Mouse (Mus musculus) C2C12 (cell line): ENCODE measurements at regions not wholly inside any gene's neighbourhood (a gene's known extent, or its start where the extent isn't known, plus 50 kb on each side); places are given as distances from the start of the nearest gene placed in this dataset.

Experiments used
- CEBPB ChIP-seq: IDR thresholded peaks from one replicate; pipeline ENCODE4 v1.6.1; 2011; ENCODE audit warnings: low read depth, mild to moderate bottlenecking, control low read depth, moderate library complexity
- CTCF ChIP-seq: IDR thresholded peaks from one replicate; pipeline ENCODE4 v1.5.1; 2011; ENCODE audit not compliant: control insufficient read depth, insufficient read depth, insufficient read length
- FOSL1 ChIP-seq: IDR thresholded peaks from one replicate; pipeline ENCODE4 v1.8.0; 2011; ENCODE audit warnings: mild to moderate bottlenecking, low read length; ENCODE audit not compliant: poor library complexity, insufficient read depth, severe bottlenecking
- MAX ChIP-seq: IDR thresholded peaks from one replicate; pipeline ENCODE4 v1.6.1; 2011; ENCODE audit warnings: mild to moderate bottlenecking, control low read depth
- MYOG ChIP-seq: IDR thresholded peaks from one replicate; pipeline ENCODE4 v1.6.1; 2011; ENCODE audit not compliant: control insufficient read depth, insufficient read length; ENCODE audit errors: extremely low read depth
- USF1 ChIP-seq: IDR thresholded peaks from one replicate; pipeline ENCODE4 v1.6.1; 2011; ENCODE audit warnings: low read depth, mild to moderate bottlenecking, control low read depth, moderate library complexity

DNA sequence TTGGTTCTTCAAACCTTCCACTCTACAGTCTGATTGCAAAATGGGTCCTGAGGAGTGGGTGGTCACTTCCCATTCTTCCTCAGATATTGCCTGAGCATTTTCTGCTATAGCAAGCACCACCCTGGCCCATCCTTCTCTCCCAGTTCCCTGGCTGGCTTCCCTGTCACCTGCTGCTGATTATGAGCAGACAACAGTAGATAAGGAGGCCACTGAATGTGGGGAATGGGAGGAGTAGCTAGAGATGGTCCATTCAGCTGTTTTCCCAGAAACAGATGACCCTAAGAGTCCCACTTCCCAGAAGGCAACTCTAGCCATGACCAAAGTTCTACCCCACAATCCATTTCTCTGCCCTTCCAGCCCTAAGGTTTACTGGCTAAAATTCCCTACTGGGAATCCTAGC lies 139.6 kb upstream of the Tgfbr2 start:
- no peak for TF ChIP-seq CTCF
- TF ChIP-seq USF1: no peak
- TF ChIP-seq CEBPB: no peak
- no peak for TF ChIP-seq MYOG
- TF ChIP-seq MAX: no peak
- TF ChIP-seq FOSL1: no peak
